Mouse (Mus musculus) ovary, postnatal 36 days (tissue): Measurements from ENCODE around the gene Aff3.

Experiments
- DNase-seq: peaks from one replicate; pipeline ENCODE4 v3.0.0; 2022; ENCODE audit warnings: low spot score, mixed read lengths

Aff3 gene

DNA sequence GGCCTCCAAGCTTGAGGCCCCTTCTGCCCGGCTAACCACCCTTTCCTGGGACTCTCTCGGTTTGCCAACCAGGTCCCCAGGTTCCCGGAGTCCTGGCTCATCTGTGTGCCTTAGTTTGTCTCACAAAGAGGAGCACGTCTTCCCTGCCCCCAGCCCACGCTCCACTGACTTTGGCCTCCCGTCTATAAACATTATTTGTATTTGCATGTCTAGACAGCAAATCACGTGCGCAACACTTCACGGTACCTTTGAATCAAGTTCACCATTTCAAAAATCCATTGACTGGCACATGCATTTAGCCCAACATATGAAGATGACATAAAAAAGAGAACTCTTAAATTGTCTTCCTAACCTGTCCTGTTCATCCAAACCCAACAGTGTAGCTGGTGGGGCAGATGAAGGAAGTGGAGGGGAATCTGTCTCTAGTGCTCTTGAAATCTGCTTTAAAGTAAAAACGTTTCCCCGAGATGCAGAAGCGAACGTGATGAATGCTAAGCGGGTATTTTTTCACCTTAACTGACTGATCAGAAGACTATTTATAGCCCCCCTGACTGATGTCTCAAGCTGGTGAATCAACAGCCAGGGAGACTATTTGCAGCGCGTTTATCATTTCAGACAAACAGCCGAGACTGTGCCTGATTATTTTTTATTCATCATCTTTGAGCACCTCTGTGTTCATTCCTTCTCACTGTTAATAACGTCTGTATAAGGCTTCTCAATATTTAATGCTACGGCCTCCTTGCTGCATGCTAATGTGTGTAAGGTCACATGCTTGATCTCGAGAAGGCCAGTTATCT lies 396.3 kb downstream of the Aff3 start:
- DNase-seq = no peak

DNA sequence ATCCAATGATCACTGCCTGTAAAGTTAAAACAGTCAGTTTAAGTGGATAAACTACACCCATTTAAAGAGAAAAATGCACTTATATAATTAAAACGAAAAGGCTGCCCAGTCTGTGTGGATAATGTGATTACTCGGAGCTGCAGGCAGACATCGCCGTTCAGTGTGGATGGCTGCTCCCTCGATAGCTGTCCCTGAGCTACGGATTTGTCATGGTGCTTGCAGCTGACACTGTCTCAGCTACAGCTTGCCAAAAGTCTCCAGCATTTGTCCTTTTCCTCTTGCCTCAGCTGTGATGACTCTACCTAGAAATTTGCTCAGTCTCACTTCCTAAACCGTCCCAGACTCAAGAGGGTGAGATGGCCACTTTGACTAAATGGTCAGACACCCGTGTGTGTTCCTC lies 401.5 kb downstream of the Aff3 start:
- no peak for DNase-seq

DNA sequence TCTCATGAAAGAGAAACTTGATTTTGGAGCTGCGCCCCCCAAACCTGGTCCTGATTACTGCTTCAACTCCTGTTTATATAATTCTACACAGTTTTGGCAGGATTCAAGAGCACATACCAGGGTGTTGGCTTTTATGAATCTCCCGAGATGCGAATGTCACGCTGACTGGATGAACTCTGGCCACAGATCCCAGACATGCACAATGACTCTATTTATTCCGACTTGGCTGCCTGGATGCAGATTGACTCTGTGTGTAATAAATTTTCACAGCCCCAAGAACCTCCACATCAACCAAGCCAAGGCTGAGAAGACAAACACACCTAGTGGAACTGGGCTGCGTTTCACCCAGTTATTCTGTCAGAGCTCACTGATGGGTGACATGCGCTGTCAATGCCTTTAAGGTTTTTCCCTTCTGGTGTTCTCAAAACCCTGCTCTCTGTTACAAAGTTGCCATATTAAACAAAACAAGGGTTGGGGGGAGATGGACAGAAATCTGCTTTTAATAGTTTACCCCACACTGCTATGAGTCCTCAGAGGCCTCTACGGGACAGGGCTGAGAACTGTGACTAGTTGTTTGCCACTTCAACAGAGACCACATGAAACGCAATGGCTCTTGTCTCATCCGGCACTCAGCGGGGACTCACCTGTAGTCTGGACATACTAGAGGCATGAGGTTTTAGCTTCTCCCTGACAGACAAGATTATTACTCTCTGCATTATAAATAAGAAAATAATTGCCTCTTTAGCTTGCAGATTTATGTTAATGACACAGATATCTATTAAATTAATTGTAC lies 402.2 kb downstream of the Aff3 start:
- DNase-seq = peak; percentile 19

DNA sequence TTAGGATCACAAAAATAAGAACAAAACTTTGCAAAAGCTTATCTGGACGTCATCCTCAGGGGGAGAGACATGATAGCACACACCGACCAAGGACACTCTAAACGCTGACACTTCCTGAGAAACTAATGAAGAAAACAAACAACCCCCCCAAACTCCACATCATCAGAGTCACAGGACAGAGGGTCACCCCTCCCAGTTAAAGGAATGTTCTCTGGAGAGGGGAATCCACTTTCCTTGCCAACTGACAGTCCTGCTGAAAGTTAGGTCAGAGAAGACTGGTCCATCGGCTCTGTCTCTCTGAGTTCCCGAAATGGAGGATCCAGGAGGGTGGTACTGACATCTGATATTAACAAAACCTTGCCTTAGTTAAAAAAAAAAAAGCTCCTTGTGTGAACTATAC lies 403.7 kb downstream of the Aff3 start:
- DNase-seq = no peak

DNA sequence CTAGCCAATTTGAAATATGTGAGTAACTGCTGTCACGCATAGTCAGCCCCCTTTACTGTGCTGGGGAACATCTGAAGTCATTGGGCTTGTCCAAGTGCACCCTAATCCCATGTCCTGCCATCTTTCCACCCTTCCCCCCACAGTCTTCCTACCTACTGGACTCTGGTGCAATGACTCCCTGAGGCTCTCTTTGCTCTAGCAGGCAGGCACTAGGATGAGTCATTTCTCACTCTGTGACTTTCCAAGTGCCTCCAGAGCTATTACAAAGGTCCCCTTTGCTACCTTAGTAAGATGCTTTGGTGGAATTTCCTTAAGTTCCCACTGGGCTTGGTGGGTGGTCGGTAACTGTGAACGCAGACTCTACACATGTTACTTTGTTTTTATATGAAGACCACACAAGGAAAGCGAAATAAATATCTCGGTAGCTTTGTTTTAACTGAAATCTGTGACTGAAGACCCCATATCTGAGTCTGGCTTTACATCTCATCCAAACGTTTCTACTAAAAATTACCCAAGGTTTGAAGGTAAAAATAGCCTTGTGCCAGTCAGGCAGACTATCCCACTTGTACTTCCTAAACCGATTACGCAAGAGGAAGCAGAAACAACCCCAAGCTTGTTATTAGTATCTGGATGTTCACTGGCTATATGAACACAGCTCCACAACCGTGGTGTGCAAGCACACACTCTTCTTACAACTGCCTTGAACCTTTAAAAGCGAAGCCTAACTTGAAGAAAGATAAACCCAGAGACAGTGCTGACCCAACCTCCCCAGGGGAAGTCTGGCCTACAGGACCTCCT lies 405.0 kb downstream of the Aff3 start:
- DNase-seq = no peak

DNA sequence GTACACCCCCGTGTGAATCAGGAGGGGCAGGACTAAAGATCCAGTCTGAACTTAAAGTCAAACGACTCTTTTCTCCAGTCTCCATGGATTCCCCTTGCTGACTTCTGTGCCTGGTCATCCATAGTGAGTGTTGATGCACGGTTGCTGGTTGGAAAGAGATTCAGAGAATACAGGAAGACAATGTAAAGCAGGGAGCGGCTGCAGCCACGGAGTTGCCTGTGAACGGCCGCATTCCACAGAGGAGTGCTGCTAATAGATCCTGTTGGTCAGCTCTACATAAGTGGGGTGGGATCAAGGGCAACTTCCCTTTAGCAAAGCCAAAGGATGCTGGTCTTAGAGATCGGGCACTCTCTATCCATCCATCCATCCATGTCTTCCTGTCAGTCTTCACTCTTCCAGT lies 410.3 kb downstream of the Aff3 start:
- no peak for DNase-seq

DNA sequence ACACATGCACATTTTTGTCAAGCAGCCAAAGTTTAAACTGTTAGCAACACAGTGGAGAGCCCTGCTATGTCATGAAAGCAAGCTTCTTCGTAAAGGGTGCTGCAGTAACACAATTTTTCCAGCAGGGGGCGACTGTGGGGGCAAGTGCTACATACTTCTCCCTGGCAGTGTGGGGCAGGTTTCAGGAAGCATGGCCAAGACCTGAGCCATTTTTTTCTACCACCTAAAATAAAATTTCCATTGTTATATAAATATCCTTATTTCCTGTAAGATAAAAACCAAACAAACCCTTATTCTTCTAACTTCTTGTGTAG lies 412.0 kb downstream of the Aff3 start:
- no peak for DNase-seq

DNA sequence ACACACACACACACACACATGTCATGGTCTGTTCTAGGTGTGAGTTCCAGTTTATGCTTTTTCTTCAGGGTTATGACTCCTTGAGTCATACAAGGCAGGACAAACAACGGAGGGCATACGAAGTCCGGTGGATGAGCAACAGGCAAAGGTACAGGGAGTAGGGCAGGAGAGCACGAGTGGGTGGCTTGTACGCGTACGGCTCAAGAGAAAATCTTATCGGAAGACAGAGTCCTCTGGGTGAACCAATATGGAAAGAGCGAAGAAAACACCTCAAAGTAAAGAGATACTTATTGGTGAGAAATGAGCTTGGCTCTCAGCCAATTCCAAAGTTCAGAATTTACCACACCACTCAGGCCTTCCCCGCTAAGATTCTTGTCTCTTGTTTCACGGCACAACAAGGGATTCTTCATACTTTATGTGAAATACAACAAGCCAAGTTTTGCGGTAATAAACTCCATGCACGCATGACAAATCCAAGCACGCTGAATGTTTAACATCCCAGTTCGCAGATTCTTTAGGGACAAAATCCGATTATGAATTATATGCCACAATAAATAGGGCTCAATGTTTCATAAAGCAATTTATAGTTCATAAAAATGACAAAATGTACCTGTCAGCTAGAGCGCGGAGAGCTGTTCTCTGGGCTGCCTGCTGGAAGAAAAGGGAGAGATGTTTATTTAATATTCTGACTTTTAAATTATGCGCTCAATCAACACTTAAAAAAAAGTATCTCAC lies 412.6 kb downstream of the Aff3 start:
- no peak for DNase-seq

DNA sequence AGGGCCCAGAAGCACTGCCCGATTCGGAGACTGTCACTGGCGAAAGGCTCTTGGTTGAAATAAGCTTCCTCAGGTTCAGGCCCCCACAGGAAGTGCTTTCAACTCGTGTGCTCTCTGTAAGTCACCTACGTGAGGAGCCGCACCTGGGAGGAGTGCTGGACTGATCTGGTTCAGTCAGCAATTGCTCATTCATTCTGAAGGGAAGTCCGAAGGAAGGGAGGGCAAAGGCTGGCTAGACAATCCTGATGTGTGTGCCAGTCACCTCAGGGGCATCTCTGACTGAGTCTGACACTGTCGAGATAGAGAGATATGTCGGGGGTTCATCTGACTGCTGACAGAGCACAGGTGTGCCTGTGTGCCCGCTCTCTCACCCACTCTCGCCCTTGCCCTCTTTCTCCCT lies 413.3 kb downstream of the Aff3 start:
- no peak for DNase-seq

DNA sequence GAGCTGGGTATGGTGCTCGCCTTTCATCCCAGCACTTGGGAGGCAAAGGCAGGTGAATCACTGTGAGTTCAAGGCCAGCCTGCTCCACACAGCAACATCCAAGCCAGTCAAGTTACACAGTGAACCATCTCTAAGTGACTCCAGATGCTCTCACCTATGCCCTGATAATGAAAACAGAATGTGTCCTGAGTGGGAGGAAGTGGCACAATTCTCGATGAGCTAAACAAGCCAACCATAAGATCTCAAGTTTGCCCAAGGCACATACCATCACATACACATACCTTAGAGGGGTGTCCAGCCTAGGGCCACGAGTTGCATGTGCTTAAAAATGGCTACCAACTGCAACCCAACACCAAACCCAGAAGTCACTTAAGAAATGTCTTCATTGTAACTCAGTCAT lies 414.5 kb downstream of the Aff3 start:
- DNase-seq = no peak

DNA sequence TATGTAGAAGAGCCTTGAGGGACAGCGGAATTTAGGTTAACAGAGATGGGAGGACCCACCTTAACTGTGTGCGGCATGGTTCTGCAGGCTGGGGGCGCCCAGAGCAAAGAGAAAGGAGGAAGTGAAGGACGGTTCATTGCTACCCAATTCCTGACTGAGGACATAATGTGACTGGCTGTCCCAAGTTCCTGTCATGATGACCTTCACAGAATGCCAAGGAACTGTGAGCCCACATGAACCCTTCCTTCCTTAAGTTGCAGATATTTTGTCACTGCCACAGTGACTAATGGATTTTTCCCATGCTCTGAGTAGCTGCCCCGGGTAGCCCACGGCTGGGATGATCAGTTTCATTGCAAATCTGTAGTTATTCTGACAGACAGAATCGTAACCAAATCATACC lies 415.2 kb downstream of the Aff3 start:
- no peak for DNase-seq

DNA sequence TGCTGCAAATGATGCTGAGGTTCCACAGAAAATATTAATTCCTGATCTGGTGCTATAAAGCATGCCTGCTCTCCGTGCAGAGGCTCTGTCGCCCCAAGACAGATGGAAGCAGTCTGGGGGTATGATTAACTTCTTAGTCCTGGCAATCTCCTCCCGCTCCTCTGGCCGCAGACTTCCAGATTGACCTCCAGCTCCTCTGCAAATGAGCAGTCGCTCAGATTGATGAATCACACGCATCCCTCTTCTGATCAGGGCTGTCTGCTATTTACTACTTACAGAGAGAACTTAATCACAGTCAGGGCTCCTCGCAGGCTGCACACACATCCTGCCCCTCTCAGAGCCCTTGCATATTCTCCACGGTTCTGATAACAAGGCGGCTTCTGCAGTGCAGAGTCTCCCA lies 416.7 kb downstream of the Aff3 start:
- no peak for DNase-seq

DNA sequence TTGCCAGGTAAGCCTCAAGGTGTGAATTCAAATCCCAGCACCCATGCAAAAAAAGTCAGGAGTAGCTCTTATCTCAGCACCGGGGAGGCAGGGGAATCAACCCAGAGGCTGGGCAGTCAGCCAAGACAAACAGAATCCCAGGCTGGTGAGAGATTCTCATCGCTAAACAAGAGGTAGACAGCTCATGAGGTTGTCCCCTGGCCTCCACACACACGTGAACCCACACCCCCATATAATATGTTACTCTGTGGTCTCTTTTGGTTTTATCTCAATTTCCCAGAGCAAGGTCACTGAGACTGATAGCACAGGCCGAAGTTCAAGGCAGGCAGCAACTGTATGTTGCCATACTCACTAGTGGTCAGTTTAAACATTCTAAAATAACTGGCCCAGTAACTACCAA lies 422.2 kb downstream of the Aff3 start:
- peak; percentile 52 for DNase-seq

DNA sequence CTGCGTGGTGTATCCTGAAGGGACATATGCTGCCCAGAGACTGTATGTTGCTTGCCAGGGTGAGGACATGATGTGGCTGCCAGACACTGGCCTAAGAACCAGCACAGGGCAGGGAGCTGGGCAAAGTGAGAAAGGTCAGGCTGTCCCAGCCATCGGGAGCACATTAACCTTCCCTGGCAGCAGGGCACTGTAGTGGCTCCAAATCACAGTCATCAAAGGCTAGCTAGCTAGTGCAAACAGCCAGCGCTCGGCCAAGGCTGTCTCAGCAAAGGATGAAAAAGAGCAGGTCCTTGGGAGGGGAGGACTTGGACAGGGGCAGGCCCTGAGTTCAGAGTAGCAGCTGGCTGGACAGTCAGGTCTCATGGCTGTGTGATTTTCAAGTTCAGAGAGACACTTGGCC lies 423.0 kb downstream of the Aff3 start:
- peak; percentile 83 for DNase-seq

DNA sequence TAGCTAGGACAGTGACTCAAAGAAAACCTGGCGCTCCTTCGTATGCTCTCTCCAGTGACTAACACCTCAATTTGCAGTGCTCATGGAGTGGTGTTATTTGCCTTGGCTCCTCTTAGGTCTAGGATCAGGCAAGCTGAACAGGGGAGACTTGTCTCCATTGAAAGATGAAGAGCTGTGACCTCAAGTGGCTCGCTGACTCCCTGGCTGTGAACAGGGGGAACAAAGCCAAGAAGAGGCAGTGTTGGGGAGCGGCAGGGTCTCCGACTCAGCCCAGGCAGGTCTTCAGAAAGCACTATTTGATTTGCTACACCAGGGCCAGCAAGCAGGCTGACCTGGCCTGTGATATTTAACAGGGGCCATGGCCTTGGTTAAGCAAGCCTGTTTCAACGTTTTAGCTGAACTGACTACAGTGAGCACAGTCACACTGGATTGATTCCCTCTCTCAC lies 423.5 kb downstream of the Aff3 start:
- peak; percentile 26 for DNase-seq

DNA sequence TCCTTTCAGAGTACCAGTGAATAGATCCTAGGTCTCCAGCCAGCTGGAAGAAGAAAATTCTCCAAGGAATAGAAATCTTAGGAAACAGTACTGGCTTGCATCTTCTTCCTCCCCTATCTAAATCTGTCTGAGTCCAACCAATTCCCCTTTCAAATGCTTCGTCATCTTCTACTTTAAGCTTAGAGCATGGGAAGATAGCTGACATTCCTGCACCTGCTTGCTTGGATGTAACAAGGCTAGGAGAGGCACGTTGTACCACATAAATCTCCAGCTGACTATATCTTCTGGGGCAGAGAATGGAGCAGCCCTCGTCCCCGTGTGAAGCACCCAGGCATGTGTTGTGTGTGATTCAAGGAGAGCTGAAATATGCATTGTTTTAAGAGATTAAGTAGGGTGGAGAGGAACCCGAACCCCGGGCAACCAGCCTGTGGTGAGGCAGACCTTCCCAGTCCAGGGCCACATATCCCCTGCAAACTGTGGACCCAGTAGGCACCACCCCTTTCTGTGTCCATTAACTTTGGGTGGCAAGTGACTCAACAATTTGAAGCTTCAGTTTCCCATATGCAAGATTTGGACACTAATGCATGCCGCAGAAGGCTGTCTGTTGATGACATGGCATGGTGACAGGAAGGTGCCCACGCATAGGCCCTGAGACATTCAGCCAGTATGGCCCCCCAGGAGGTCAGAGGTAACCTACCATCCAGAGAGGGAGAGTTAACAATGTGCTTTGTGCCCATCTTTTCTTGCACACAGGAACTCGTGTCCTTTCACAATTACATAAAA lies 424.1 kb downstream of the Aff3 start:
- no peak for DNase-seq

DNA sequence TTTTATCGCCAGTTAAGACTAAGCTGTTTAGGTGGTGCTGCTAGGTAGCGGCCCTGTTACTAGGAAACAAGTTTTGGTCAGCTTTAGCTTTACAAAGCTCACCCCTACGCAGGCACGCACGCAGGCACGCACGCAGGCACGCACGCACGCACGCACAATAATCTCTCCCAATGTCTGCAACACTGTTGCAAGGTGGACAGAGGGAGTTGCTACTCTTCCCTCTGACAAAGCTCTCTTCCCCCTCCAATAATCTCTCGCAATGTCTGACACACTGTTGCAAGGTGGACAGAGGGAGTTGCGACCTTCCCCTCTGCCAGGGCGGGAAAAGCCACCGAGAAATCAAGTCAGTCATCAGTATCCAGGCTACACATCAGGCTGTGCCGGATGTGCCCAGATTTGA lies 425.2 kb downstream of the Aff3 start:
- DNase-seq = no peak

DNA sequence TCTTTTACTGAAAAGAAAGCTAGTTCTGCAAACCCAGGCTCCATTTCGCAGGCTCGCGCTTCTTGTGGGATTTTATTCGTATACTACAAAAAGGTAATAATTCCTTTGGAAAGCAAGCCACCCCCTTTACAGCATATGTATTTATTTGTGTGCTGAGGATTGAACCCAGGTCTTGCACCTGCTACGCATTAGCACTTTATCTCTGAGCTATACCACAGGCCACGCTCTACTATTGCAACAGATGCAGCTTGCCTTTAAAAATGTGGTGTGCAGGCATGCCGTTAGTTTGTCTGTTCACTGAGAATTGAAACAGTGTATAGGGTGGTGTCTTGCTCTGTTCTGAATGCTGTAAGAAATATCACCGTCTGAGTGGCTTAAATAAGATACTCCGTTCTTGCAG lies 426.9 kb downstream of the Aff3 start:
- DNase-seq = no peak

DNA sequence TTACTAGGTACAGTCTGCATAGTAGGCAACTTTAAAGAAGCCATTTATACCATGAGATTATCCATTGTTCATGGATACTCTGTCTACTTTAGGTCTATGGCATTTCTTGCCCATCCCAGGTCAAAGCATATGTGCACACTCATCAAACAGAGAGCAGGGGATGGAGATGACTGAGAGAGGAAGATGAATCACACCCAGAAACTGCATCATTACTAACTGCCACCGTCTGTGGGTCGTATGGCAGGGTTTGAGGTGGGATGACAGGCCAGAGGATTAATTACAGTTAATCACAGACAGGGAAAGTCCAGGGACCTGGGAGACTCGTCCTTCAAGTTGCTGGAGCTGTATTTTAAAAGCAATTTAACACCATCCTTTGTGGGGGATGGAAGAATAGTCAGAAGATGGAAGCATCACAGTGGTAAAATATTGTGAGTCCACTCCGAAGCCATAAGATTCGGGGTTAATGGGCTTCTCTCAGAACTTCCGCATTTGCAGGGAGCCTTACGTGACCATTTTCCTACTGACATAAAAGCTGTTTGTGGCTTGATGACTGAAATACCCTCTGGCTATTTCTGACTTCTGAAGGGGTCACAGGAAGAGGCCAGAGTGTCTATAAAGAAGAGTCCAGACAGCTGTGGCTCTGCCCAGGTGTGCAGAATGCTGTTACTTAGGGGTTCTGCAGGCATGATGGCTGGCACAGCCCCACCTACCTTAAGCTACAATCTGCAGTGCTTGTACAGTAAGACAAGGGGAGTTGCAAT lies 427.5 kb downstream of the Aff3 start:
- no peak for DNase-seq

DNA sequence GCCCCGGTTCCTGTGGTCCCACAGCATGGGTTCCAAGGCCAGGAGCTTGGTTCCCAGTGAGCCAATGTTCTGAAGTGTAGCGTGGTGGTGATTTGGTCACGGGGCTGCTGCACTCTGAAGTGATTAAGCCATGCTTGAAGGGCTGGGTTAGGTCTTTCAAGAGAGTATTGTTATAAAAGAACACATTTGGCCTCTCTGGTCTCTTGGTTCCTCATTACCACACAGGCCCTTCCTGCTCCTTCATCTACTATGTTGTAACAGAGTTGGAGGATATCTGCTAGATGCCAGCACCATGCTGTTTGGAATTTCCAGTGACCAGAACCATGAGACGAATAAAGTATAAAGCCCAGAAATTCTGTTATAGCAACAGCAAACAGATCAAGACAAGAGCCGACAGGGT lies 431.6 kb downstream of the Aff3 start:
- no peak for DNase-seq

DNA sequence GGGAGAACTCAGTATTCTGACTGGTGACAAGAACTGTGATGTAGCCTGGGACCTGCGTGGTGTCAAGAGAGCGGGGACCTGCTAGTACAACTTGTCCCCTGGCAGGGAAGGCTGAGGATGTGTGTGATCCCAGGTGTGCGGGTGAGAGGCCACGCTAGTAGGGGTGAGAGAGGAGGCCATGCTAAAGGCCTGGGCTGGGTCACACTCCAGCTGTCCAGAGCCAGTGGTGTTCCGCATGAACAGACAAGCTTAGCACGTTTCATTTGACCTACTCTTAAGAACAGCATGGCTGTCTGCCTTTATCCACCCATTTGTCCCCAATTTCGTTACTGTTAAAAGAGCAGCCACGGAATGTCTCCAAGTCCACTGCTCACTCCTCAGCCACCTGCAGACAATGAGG lies 434.7 kb downstream of the Aff3 start:
- no peak for DNase-seq
